Mouse (Mus musculus): Measurements from ENCODE around the gene Itprip. TPM values are rescaled to one million over a fixed set of nuclear protein-coding genes. Genes with fewer than 3 reads are reported as not detected.

The Itprip gene
- polyA plus RNA-seq (2015; fragmentation: Nextera tagmentation; extraction: Ambion mirVana), result 8.0 and 8.8 TPM in 2 replicates

- under 1% methylated on average over 48 of the region's 48 CpGs for WGBS
Measured at GRCm38 (mm10) chr19:47919126-47919965, at the start of gene Itprip, which contains the start of gene Cfap43. Itprip (minus strand) TSS chr19:47919299. Cfap43 (minus strand) TSS chr19:47919287.

GRCm38 (mm10) chr19:47958181-47958580 lies 39.1 kb upstream of the Itprip start:
- 75% methylated on average over 13 of the region's 13 CpGs for WGBS
- ATAC-seq, result no peak
- Histone ChIP-seq H3K9ac (ENCODE audit: low read depth, low read length) (no peak overlapping the region), H3K36me3 (ENCODE audit: control insufficient read depth, insufficient read depth, low read length) (no peaks in the 10 kb centered on the region), H3K9me3 (ENCODE audit: control insufficient read depth, low read length) (no peaks in the 10 kb centered on the region), H3K4me1 (ENCODE audit: control insufficient read depth, insufficient read depth, low read length) (no peaks in the 10 kb centered on the region), H3K4me3 (ENCODE audit: low read length) (no peak overlapping the region), H3K27ac (ENCODE audit: low read length) (no peak overlapping the region), H3K27me3 (replicated peaks; ENCODE audit: control insufficient read depth, insufficient read depth, low read length) (no peaks in the 10 kb centered on the region), H3K4me2 (ENCODE audit: low read depth, low read length) (no peak overlapping the region)

More at GRCm38 (mm10) chr19:47919126-47919965, at the start of gene Itprip, which contains the start of gene Cfap43:
- H3K9me3 ChIP-seq (ENCODE audit: control insufficient read depth, low read length), result no peaks in the 10 kb centered on the region
- H3K27ac ChIP-seq (ENCODE audit: low read length), result peak within 1 kb of the TSS; percentile 96
- H3K9ac ChIP-seq (ENCODE audit: low read depth, low read length), result peak within 1 kb of the TSS; percentile 86
- peak within 1 kb of the TSS; percentile 76 for H3K4me2 ChIP-seq (ENCODE audit: low read depth, low read length)
- peak; percentile 90 for ATAC-seq
- H3K36me3 ChIP-seq (ENCODE audit: control insufficient read depth, insufficient read depth, low read length), result no peaks in the 10 kb centered on the region
- no peaks in the 10 kb centered on the region for H3K27me3 ChIP-seq (replicated peaks; ENCODE audit: control insufficient read depth, insufficient read depth, low read length)
- H3K4me3 ChIP-seq (ENCODE audit: low read length), result peak within 1 kb of the TSS; percentile 92
- peaks cover 23% of the 10 kb centered on the region for H3K4me1 ChIP-seq (ENCODE audit: control insufficient read depth, insufficient read depth, low read length)

GRCm38 (mm10) chr19:47953169-47953568 lies 34.1 kb upstream of the Itprip start:
- H3K4me3 ChIP-seq (ENCODE audit: low read length), result no peak overlapping the region
- no peaks in the 10 kb centered on the region for H3K27me3 ChIP-seq (replicated peaks; ENCODE audit: control insufficient read depth, insufficient read depth, low read length)
- no peak for ATAC-seq
- no peaks in the 10 kb centered on the region for H3K36me3 ChIP-seq (ENCODE audit: control insufficient read depth, insufficient read depth, low read length)
- no peaks in the 10 kb centered on the region for H3K4me1 ChIP-seq (ENCODE audit: control insufficient read depth, insufficient read depth, low read length)
- H3K9me3 ChIP-seq (ENCODE audit: control insufficient read depth, low read length), result no peaks in the 10 kb centered on the region
- H3K9ac ChIP-seq (ENCODE audit: low read depth, low read length), result no peak overlapping the region
- H3K27ac ChIP-seq (ENCODE audit: low read length), result no peak overlapping the region
- no peak overlapping the region for H3K4me2 ChIP-seq (ENCODE audit: low read depth, low read length)
- 79% methylated on average over 9 of the region's 9 CpGs for WGBS

- no peak overlapping the region for H3K27ac ChIP-seq (ENCODE audit: low read length)
- H3K4me2 ChIP-seq (ENCODE audit: low read depth, low read length), result no peak overlapping the region
- no peak overlapping the region for H3K9ac ChIP-seq (ENCODE audit: low read depth, low read length)
- 91% methylated on average over 7 of the region's 7 CpGs for WGBS
- no peak overlapping the region for H3K4me3 ChIP-seq (ENCODE audit: low read length)
- no peaks in the 10 kb centered on the region for H3K4me1 ChIP-seq (ENCODE audit: control insufficient read depth, insufficient read depth, low read length)
- no peaks in the 10 kb centered on the region for H3K36me3 ChIP-seq (ENCODE audit: control insufficient read depth, insufficient read depth, low read length)
- no peak for ATAC-seq
- no peaks in the 10 kb centered on the region for H3K27me3 ChIP-seq (replicated peaks; ENCODE audit: control insufficient read depth, insufficient read depth, low read length)
- no peaks in the 10 kb centered on the region for H3K9me3 ChIP-seq (ENCODE audit: control insufficient read depth, low read length)
Measured at GRCm38 (mm10) chr19:47950946-47951345, 31.8 kb upstream of the Itprip start.

- no peaks in the 10 kb centered on the region for H3K36me3 ChIP-seq (ENCODE audit: control insufficient read depth, insufficient read depth, low read length)
- H3K9me3 ChIP-seq (ENCODE audit: control insufficient read depth, low read length), result no peaks in the 10 kb centered on the region
- no peaks in the 10 kb centered on the region for H3K4me1 ChIP-seq (ENCODE audit: control insufficient read depth, insufficient read depth, low read length)
- no peak overlapping the region for H3K27ac ChIP-seq (ENCODE audit: low read length)
- ATAC-seq, result no peak
- no peak overlapping the region for H3K4me3 ChIP-seq (ENCODE audit: low read length)
- no peak overlapping the region for H3K9ac ChIP-seq (ENCODE audit: low read depth, low read length)
- H3K27me3 ChIP-seq (replicated peaks; ENCODE audit: control insufficient read depth, insufficient read depth, low read length), result no peaks in the 10 kb centered on the region
- WGBS, result 55% methylated on average over 23 of the region's 23 CpGs
- H3K4me2 ChIP-seq (ENCODE audit: low read depth, low read length), result peak overlapping the region; percentile 26; the same call in 1 of the 2 replicates
Measured at GRCm38 (mm10) chr19:47946821-47947465, 27.8 kb upstream of the Itprip start.

GRCm38 (mm10) chr19:47939361-47939760 lies 20.3 kb upstream of the Itprip start:
- 69% methylated on average over 6 of the region's 6 CpGs for WGBS
- Histone ChIP-seq H3K4me3 (ENCODE audit: low read length) (no peak overlapping the region), H3K36me3 (ENCODE audit: control insufficient read depth, insufficient read depth, low read length) (no peaks in the 10 kb centered on the region), H3K9me3 (ENCODE audit: control insufficient read depth, low read length) (no peaks in the 10 kb centered on the region), H3K4me1 (ENCODE audit: control insufficient read depth, insufficient read depth, low read length) (no peaks in the 10 kb centered on the region), H3K9ac (ENCODE audit: low read depth, low read length) (no peak overlapping the region), H3K4me2 (ENCODE audit: low read depth, low read length) (no peak overlapping the region), H3K27me3 (replicated peaks; ENCODE audit: control insufficient read depth, insufficient read depth, low read length) (no peaks in the 10 kb centered on the region), H3K27ac (ENCODE audit: low read length) (no peak overlapping the region)
- no peak for ATAC-seq

- Histone ChIP-seq H3K9ac (ENCODE audit: low read depth, low read length) (0 out of 2 replicates have a peak within 1 kb of the TSS, but pooled peaks have one; percentile 22), H3K27me3 (replicated peaks; ENCODE audit: control insufficient read depth, insufficient read depth, low read length) (no peaks in the 10 kb centered on the region), H3K9me3 (ENCODE audit: control insufficient read depth, low read length) (no peaks in the 10 kb centered on the region), H3K27ac (ENCODE audit: low read length) (no peak within 1 kb of the TSS), H3K36me3 (ENCODE audit: control insufficient read depth, insufficient read depth, low read length) (no peaks in the 10 kb centered on the region), H3K4me2 (ENCODE audit: low read depth, low read length) (peak within 1 kb of the TSS; percentile 72), H3K4me1 (ENCODE audit: control insufficient read depth, insufficient read depth, low read length) (no peaks in the 10 kb centered on the region), H3K4me3 (ENCODE audit: low read length) (peak within 1 kb of the TSS; percentile 41)
- ATAC-seq, result peak; percentile 77
- 8% methylated on average over 41 of the region's 41 CpGs for WGBS
Measured at GRCm38 (mm10) chr19:47937443-47938406, 18.6 kb upstream of the Itprip start, which contains the start of gene Cfap58. Cfap58 (plus strand) TSS chr19:47937675.

- no peak overlapping the region; the same call in 1 of the 2 replicates for H3K4me3 ChIP-seq (ENCODE audit: low read length)
- no peak overlapping the region for H3K27ac ChIP-seq (ENCODE audit: low read length)
- no peaks in the 10 kb centered on the region for H3K4me1 ChIP-seq (ENCODE audit: control insufficient read depth, insufficient read depth, low read length)
- ATAC-seq, result no peak
- WGBS, result 63% methylated on average over 9 of the region's 9 CpGs
- no peaks in the 10 kb centered on the region for H3K36me3 ChIP-seq (ENCODE audit: control insufficient read depth, insufficient read depth, low read length)
- no peak overlapping the region for H3K9ac ChIP-seq (ENCODE audit: low read depth, low read length)
- H3K4me2 ChIP-seq (ENCODE audit: low read depth, low read length), result peak overlapping the region; percentile 72; the same call in 1 of the 2 replicates
- no peaks in the 10 kb centered on the region for H3K9me3 ChIP-seq (ENCODE audit: control insufficient read depth, low read length)
- no peaks in the 10 kb centered on the region for H3K27me3 ChIP-seq (replicated peaks; ENCODE audit: control insufficient read depth, insufficient read depth, low read length)
Measured at GRCm38 (mm10) chr19:47936938-47937337, 17.8 kb upstream of the Itprip start.
